ENCODE assay signal across 8 mouse cellular contexts in the genomic region with DNA sequence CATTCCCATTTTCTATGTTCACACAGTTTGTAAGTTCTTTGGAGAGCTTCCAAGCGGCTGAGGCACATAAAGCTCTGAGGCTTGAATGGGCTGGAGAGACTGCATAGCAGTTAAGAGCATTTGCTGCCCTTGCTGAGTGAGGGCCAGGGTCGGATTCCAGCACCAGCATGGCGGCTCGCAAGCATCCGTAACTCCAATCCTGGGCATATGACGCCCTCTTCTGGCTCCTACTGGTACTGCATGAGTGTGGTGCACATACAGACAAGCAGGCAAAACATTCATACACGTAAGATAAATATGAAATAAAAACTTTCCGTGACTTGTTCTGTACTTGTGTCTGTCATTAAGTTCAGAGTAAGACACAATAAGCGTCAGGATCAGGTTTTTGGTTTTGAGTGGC. TPM values are rescaled to one million over a fixed set of nuclear protein-coding genes. Genes with fewer than 3 reads are reported as not detected.
DNase-seq lines count a peak whose midpoint lies in the region; ATAC-seq and TF ChIP-seq lines count a peak whose summit lies in the region.

No protein-coding gene starts in this region.

- H3K4me2 ChIP-seq in lung, embryonic 14.5 days, result no peak overlapping the region

- 56% methylated on average over 9 of the region's 9 CpGs for WGBS in lung, embryonic 14.5 days

- no peaks in the 10 kb centered on the region for H3K9me3 ChIP-seq in lung, embryonic 14.5 days (ENCODE audit: low read depth, low read length)

- no peak overlapping the region for H3K4me3 ChIP-seq in bone marrow macrophage, adult 2 months (ENCODE audit: insufficient read depth, low read length)
- H3K4me3 ChIP-seq in lung, embryonic 14.5 days (ENCODE audit: low read depth, low read length), result no peak overlapping the region

- TF ChIP-seq POLR2A in bone marrow macrophage, adult 2 months (IDR thresholded peaks at IDR 0.05; ENCODE audit: borderline replicate concordance, low read depth, low read length), result no peak

- no peaks in the 10 kb centered on the region for H3K27me3 ChIP-seq in lung, embryonic 14.5 days (ENCODE audit: insufficient read depth, low read length)

- H3K4me1 ChIP-seq in bone marrow macrophage, adult 2 months (ENCODE audit: control insufficient read depth, insufficient read depth, low read length), result no peaks in the 10 kb centered on the region
- 0 out of 2 replicates have a peak, but pooled peaks cover 3% of the 10 kb centered on the region for H3K4me1 ChIP-seq in lung, embryonic 14.5 days (ENCODE audit: insufficient read depth)

- H3K36me3 ChIP-seq in lung, embryonic 14.5 days (ENCODE audit: insufficient read depth), result no peaks in the 10 kb centered on the region

- intact Hi-C loops in gastrocnemius, postnatal 36 days (cut with DNase I), result loop anchor here (5.0 kb wide), 1 partner anchor 33 kb away; the partner anchor contains the start of gene Senp3

- no peak overlapping the region for H3K9ac ChIP-seq in lung, embryonic 14.5 days

- ATAC-seq in lung, embryonic 14.5 days (ENCODE audit: insufficient read depth), result no peak

- peak; percentile 85 for TF ChIP-seq CTCF in bone marrow macrophage, adult 2 months (IDR thresholded peaks at IDR 0.05; ENCODE audit: low read depth, low read length)
- peak; percentile 68 for TF ChIP-seq CTCF in lung, embryonic 14.5 days (IDR thresholded peaks at IDR 0.05; ENCODE audit: low read depth)

- H3K27ac ChIP-seq in bone marrow macrophage, adult 2 months (ENCODE audit: insufficient read depth, low read depth, low read length), result no peak overlapping the region
- H3K27ac ChIP-seq in lung, embryonic 14.5 days (ENCODE audit: low read depth), result no peak overlapping the region

- DNase-seq in gastrocnemius, postnatal 10 days, result peak; percentile 43
- DNase-seq in gastrocnemius, postnatal 36 days, result no peak
- DNase-seq in CD8-positive naive resting alpha-beta T cell, adult 2 months (ENCODE audit: low read depth in 2 of 2, low spot score in 2 of 2), result peak; percentile 11 to 24
- DNase-seq in kidney, adult 18-20 months, result peak; percentile 73
- DNase-seq in lung, embryonic 14.5 days, result peak; percentile 57
- no peak for DNase-seq in left cerebral cortex, adult 11 months (ENCODE audit: low spot score)
- DNase-seq in ovary, adult 18-20 months (ENCODE audit: low spot score), result no peak

RNA-seq across cellular contexts. Expression of gene Tnfsfm13, which starts 19.6 kb away (rescaled TPM):
- total RNA-seq in gastrocnemius, postnatal 10 days (2021), result 1 to 10 TPM; 2.9 to 4.5 TPM
- 1 to 10 TPM; 1.3 to 1.5 TPM for total RNA-seq in gastrocnemius, postnatal 36 days (2021)
- 43.9 and 59.4 TPM in 2 replicates for polyA plus RNA-seq in bone marrow macrophage, adult 2 months (2012; ENCODE audit: insufficient read depth, insufficient read length, missing spikeins)
- 4.4 and 5.3 TPM in 2 replicates for polyA plus RNA-seq in lung, embryonic 14.5 days (2014; fragmentation: Nextera tagmentation; extraction: Ambion mirVana)

RNA-seq across cellular contexts. Expression of gene Tnfsf12, which starts 19.8 kb away (rescaled TPM):
- total RNA-seq in gastrocnemius, postnatal 10 days (2021), result 10 to 100 TPM; 15.9 to 17.6 TPM
- total RNA-seq in gastrocnemius, postnatal 36 days (2021), result 10 to 100 TPM in 1 of 2 experiments, 1 to 10 TPM in 1; 8.6 to 10.4 TPM
- 97.6 and 101 TPM in 2 replicates for polyA plus RNA-seq in bone marrow macrophage, adult 2 months (2012; ENCODE audit: insufficient read depth, insufficient read length, missing spikeins)
- 10.0 and 11.6 TPM in 2 replicates for polyA plus RNA-seq in lung, embryonic 14.5 days (2014; fragmentation: Nextera tagmentation; extraction: Ambion mirVana)

RNA-seq across cellular contexts. Expression of gene Tnfsf13, which starts 29.9 kb away (rescaled TPM):
- total RNA-seq in gastrocnemius, postnatal 10 days (2021), result 1 to 10 TPM; 1.6 to 2.1 TPM
- total RNA-seq in gastrocnemius, postnatal 36 days (2021), result under 1 TPM; 0.39 to 0.92 TPM
- 20.8 and 23.9 TPM in 2 replicates for polyA plus RNA-seq in bone marrow macrophage, adult 2 months (2012; ENCODE audit: insufficient read depth, insufficient read length, missing spikeins)
- 0.64 and 0.93 TPM in 2 replicates for polyA plus RNA-seq in lung, embryonic 14.5 days (2014; fragmentation: Nextera tagmentation; extraction: Ambion mirVana)

RNA-seq across cellular contexts. Expression of gene Senp3, which starts 33.6 kb away (rescaled TPM):
- 10 to 100 TPM; 29.5 to 36.0 TPM for total RNA-seq in gastrocnemius, postnatal 10 days (2021)
- 10 to 100 TPM; 22.7 TPM for total RNA-seq in gastrocnemius, postnatal 36 days (2021)
- 120 and 131 TPM in 2 replicates for polyA plus RNA-seq in bone marrow macrophage, adult 2 months (2012; ENCODE audit: insufficient read depth, insufficient read length, missing spikeins)
- polyA plus RNA-seq in lung, embryonic 14.5 days (2014; fragmentation: Nextera tagmentation; extraction: Ambion mirVana), result 78.7 and 95.0 TPM in 2 replicates

RNA-seq across cellular contexts. Expression of gene Polr2a, which starts 43.0 kb away (rescaled TPM):
- total RNA-seq in gastrocnemius, postnatal 10 days (2021), result 10 to 100 TPM; 45.9 to 49.4 TPM
- 10 to 100 TPM; 28.7 to 29.2 TPM for total RNA-seq in gastrocnemius, postnatal 36 days (2021)
- polyA plus RNA-seq in bone marrow macrophage, adult 2 months (2012; ENCODE audit: insufficient read depth, insufficient read length, missing spikeins), result 46.5 and 69.7 TPM in 2 replicates
- 50.4 and 50.5 TPM in 2 replicates for polyA plus RNA-seq in lung, embryonic 14.5 days (2014; fragmentation: Nextera tagmentation; extraction: Ambion mirVana)

Comparison
In these comparisons a context has a peak if more than half of its experiments do, and no peak if none do; other contexts are left out.
1. DNase-seq: peak in gastrocnemius, postnatal 10 days (single experiment), CD8-positive naive resting alpha-beta T cell, adult 2 months (2 of 2), kidney, adult 18-20 months (single experiment) and lung, embryonic 14.5 days (single experiment); none in gastrocnemius, postnatal 36 days (0 of 2), left cerebral cortex, adult 11 months (single experiment) and ovary, adult 18-20 months (single experiment).